Mouse (Mus musculus) lung, postnatal 0 days (tissue): ENCODE measurements around the gene Jmjd1c. TPM values are rescaled to one million over a fixed set of nuclear protein-coding genes. Genes with fewer than 3 reads are reported as not detected.

Source experiments
- ATAC-seq: fragments of 200-750 bp; cut with Nextera tagmentation; 2 replicates; pipeline ENCODE4 v1.8.0; 2017; ENCODE audit warnings: moderate library complexity
- DNase-seq: peaks from one replicate; pipeline ENCODE4 v3.0.0-alpha.2; 2016; ENCODE audit warnings: low spot score
- H3K27ac ChIP-seq: fragments of 300-500 bp; sonication (generic); 2 replicates; pipeline ENCODE4 v1.5.1; 2014; ENCODE audit warnings: antibody characterized with exemption, mild to moderate bottlenecking, low read length, mixed read lengths
- H3K27me3 ChIP-seq: fragments of 300-500 bp; sonication (generic); replicated peaks from 2 replicates; pipeline ENCODE4 v1.6.1; 2014; ENCODE audit warnings: low read length, mixed read lengths; ENCODE audit not compliant: insufficient read depth
- H3K36me3 ChIP-seq: fragments of 300-500 bp; sonication (generic); 2 replicates; pipeline ENCODE4 v1.6.1; 2014; ENCODE audit warnings: low read length, mixed read lengths; ENCODE audit not compliant: insufficient read depth
- H3K4me1 ChIP-seq: fragments of 300-500 bp; sonication (generic); 2 replicates; pipeline ENCODE4 v1.6.1; 2014; ENCODE audit warnings: antibody characterized with exemption, low read depth, low read length, mixed read lengths; ENCODE audit not compliant: insufficient read depth
- H3K4me2 ChIP-seq: fragments of 300-500 bp; sonication (generic); replicated peaks from 2 replicates; pipeline ENCODE4 v1.6.1; 2014; ENCODE audit warnings: low read depth, mild to moderate bottlenecking, low read length, moderate library complexity, mixed read lengths
- H3K4me3 ChIP-seq: fragments of 300-500 bp; sonication (generic); 2 replicates; pipeline ENCODE4 v1.5.1; 2014; ENCODE audit warnings: low read depth, low read length
- H3K9ac ChIP-seq: fragments of 300-500 bp; sonication (generic); replicated peaks from 2 replicates; pipeline ENCODE4 v1.6.1; 2014; ENCODE audit warnings: low read depth, mild to moderate bottlenecking
- H3K9me3 ChIP-seq: fragments of 300-500 bp; sonication (generic); 2 replicates; pipeline ENCODE4 v1.6.1; 2016; ENCODE audit warnings: low read length, mixed read lengths
- CTCF ChIP-seq: IDR thresholded peaks from 2 replicates; pipeline ENCODE4 v1.5.1; 2016; ENCODE audit warnings: antibody characterized with exemption, mild to moderate bottlenecking
- EP300 ChIP-seq: IDR thresholded peaks from 2 replicates; pipeline ENCODE4 v1.6.1; 2016; ENCODE audit warnings: antibody characterized with exemption, mild to moderate bottlenecking, control low read depth
- whole genome bisulfite sequencing: fragments of 180-500 bp; shearing (Covaris S2); extraction: QIAGEN DNeasy Blood & Tissue Kit; methylation state at CpG from one replicate; pipeline ENCODE4 v1.1.7; 2014; 5-methylcytosine and 5-hydroxymethylcytosine counted together
- polyA plus RNA-seq: library from polyadenylated mRNA; unstranded; fragments of >200 nt; fragmentation: Nextera tagmentation; extraction: Ambion mirVana; gene quantifications from 2 replicates; pipeline ENCODE4 v1.2.1, GENCODE M21; 2015

Jmjd1c gene
- polyA plus RNA-seq, 1 experiment from 2014 or later, result 43.8 TPM

DNA sequence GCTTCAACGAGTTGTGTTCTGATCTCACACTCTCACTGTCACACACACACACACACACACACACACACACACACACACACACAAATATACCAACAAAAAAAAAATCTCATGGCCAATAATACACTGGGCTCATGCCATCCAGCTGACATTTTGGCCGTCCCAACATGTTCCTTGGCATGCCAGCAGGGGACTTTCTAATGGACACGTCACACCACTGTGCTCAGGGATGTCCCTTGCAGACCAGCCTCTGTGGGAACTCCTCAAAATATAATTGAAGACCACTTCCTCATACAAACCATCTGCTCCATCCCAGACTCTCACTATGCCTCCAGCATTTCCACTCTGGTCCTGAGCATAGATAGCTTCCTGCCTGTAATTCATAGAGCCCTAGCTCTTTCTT, 29.5 kb upstream of the Jmjd1c start:
- Histone ChIP-seq H3K36me3 (no peaks in the 10 kb centered on the region), H3K4me2 (no peak overlapping the region), H3K9me3 (no peaks in the 10 kb centered on the region), H3K27ac (no peak overlapping the region), H3K9ac (no peak overlapping the region), H3K4me3 (no peak overlapping the region), H3K4me1 (no peaks in the 10 kb centered on the region; the same call in 1 of the 2 replicates), H3K27me3 (no peaks in the 10 kb centered on the region)
- DNase-seq, result no peak
- no peak for ATAC-seq
- TF ChIP-seq EP300 (no peak), CTCF (peak; percentile 34)
- 80% methylated on average over 3 of the region's 3 CpGs for WGBS

DNA sequence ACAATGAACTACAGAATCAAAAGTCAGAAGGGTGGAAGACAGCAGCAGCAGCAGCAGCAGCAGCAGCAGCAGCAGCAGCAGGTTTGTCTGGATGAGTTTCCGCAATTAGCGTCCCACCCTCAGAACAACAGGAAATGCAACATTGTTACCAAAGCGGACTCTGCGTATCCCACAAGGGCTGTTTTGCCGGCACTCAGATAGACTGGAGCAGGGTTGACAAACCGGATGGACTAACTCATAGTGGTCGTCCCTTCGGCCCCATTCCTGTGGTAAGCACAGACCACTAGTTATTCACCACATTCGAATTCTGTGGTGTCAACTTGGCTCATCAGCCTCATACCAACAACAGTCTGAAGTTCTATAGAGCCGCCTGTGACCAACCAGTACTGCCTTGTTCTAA, 26.9 kb upstream of the Jmjd1c start:
- peak; percentile 48 for DNase-seq
- Histone ChIP-seq H3K27ac (peak overlapping the region; percentile 64; the same call in 1 of the 2 replicates), H3K36me3 (no peaks in the 10 kb centered on the region), H3K4me1 (no peaks in the 10 kb centered on the region; the same call in 1 of the 2 replicates), H3K9me3 (no peaks in the 10 kb centered on the region), H3K4me2 (no peak overlapping the region), H3K9ac (no peak overlapping the region), H3K4me3 (no peak overlapping the region), H3K27me3 (no peaks in the 10 kb centered on the region)
- TF ChIP-seq CTCF, result no peak
- TF ChIP-seq EP300, result no peak
- WGBS, result 65% methylated on average over 10 of the region's 10 CpGs
- no peak for ATAC-seq

DNA sequence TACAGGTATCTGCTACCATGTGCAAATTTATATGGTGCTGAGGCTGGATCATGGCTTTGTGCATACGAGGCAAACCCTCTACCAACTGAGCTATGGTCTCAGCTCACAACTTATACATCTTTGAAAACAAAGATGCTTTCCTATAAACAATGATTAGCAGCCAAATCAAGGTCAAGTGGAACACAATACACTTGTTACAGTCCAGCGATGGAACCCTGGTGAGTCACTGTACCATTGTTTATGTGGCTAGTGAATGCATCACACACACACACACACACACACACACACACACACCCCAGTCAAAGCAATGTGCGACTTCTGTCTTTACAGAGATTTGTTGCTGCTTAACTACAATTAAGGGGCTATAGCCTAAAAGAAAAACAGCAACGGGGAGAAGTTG, 24.5 kb upstream of the Jmjd1c start:
- no peaks in the 10 kb centered on the region for H3K36me3 ChIP-seq
- H3K4me3 ChIP-seq, result no peak overlapping the region
- no peak overlapping the region for H3K4me2 ChIP-seq
- H3K4me1 ChIP-seq, result no peaks in the 10 kb centered on the region; the same call in 1 of the 2 replicates
- H3K27me3 ChIP-seq, result no peaks in the 10 kb centered on the region
- no peak overlapping the region for H3K9ac ChIP-seq
- DNase-seq (peak; percentile 42), ATAC-seq (peak; percentile 73)
- no peaks in the 10 kb centered on the region for H3K9me3 ChIP-seq
- TF ChIP-seq EP300, result peak; percentile 56
- no peak for TF ChIP-seq CTCF
- no peak overlapping the region for H3K27ac ChIP-seq
- WGBS, result 58% methylated on average over 4 of the region's 4 CpGs

DNA sequence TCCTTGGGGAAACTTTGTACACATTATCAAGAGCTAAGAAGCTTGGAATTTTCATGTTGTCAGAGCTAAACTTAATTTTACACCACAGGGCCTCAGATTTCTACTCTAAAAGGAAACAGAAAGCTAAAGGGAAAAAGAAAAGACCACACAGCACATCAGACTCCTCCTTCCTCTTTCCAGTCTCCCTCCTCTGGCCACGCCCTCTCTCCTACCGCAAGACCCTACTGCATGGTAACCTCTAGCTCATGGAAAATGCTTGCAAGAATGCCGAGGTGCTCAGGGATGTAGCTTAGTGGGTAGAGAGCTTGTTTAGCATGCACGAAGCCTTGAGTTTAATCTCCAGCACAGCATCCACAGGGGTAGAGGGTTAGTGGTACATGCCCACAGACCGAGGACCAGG, 24.0 kb upstream of the Jmjd1c start:
- 66% methylated on average over 5 of the region's 5 CpGs for WGBS
- Histone ChIP-seq H3K4me2 (no peak overlapping the region), H3K9ac (no peak overlapping the region), H3K9me3 (no peaks in the 10 kb centered on the region), H3K36me3 (no peaks in the 10 kb centered on the region), H3K4me3 (no peak overlapping the region), H3K27me3 (no peaks in the 10 kb centered on the region), H3K4me1 (no peaks in the 10 kb centered on the region; the same call in 1 of the 2 replicates), H3K27ac (no peak overlapping the region)
- no peak for ATAC-seq
- TF ChIP-seq CTCF, result no peak
- no peak for TF ChIP-seq EP300
- DNase-seq, result no peak

DNA sequence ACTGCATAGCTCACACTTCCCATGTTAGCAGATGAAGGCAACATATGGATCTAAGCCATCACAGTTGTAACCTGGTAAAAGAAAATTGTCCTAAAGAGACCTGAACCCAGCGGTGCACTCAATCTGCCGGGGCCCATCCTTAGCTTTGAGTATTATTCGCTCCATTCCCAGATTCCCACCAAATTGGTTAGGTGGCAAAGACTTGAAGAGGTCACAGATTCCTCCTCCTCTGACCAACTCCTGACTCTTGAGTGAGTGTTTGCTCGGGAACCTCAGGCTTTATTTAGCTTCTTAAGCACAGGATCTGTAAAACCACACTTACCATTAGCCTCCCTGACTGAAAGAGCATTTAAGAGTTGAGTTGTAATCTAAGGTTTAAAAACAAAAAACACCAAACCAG, 23.3 kb upstream of the Jmjd1c start:
- DNase-seq, result no peak
- no peak overlapping the region for H3K9ac ChIP-seq
- 78% methylated on average over 4 of the region's 4 CpGs for WGBS
- ATAC-seq, result no peak
- H3K9me3 ChIP-seq, result no peaks in the 10 kb centered on the region
- H3K4me1 ChIP-seq, result no peaks in the 10 kb centered on the region; the same call in 1 of the 2 replicates
- TF ChIP-seq CTCF (no peak), EP300 (no peak)
- no peak overlapping the region for H3K4me2 ChIP-seq
- H3K4me3 ChIP-seq, result no peak overlapping the region
- H3K27ac ChIP-seq, result no peak overlapping the region
- no peaks in the 10 kb centered on the region for H3K27me3 ChIP-seq
- no peaks in the 10 kb centered on the region for H3K36me3 ChIP-seq

DNA sequence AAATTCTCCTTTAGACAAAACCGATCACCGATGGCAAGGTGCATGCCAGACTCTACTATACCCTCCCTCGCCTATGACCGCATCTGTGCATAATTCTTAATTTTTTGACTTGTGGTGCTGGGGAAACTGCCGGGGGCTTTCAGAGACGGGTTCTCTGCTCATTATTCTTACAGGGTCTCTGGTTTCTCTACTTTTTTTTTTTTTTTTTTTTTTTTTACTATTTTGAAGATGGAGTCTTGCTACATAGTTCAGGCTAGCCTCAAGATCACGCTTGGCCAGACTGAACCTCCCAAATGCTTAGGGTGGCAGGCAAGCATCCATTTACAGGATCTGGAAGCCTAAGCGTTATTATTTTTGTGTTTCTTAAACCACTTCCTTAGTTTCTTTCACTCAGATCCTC, 22.3 kb upstream of the Jmjd1c start:
- Histone ChIP-seq H3K27ac (no peak overlapping the region), H3K36me3 (no peaks in the 10 kb centered on the region), H3K9me3 (no peaks in the 10 kb centered on the region), H3K4me3 (no peak overlapping the region), H3K4me2 (no peak overlapping the region), H3K27me3 (no peaks in the 10 kb centered on the region), H3K9ac (no peak overlapping the region), H3K4me1 (no peaks in the 10 kb centered on the region; the same call in 1 of the 2 replicates)
- TF ChIP-seq CTCF (no peak), EP300 (no peak)
- 92% methylated on average over 8 of the region's 8 CpGs for WGBS
- DNase-seq (no peak), ATAC-seq (no peak)
